Mouse (Mus musculus) bone marrow macrophage, adult 2 months (primary cell): ENCODE data around the gene Ncoa3.

Source experiments
- CTCF ChIP-seq: IDR thresholded peaks from 2 replicates; pipeline ENCODE4 v1.5.1; 2012; ENCODE audit warnings: low read depth, mild to moderate bottlenecking, low read length, moderate library complexity
- POLR2A ChIP-seq: IDR thresholded peaks from 2 replicates; pipeline ENCODE4 v1.6.1; 2012; ENCODE audit warnings: mild to moderate bottlenecking, low read depth, low read length, borderline replicate concordance

- no peak for TF ChIP-seq CTCF
- TF ChIP-seq POLR2A: no peak
Observed at GRCm38 (mm10) chr2:166100309-166101262, 108.2 kb downstream of the Ncoa3 start.
